Mouse (Mus musculus) neural tube, embryonic 14.5 days (tissue): ENCODE data around the gene Atp2c2. TPM values are rescaled to one million over a fixed set of nuclear protein-coding genes. Genes with fewer than 3 reads are reported as not detected.

ENCODE experiments used
- ATAC-seq: fragments of 200-750 bp; cut with Nextera tagmentation; 2 replicates; pipeline ENCODE4 v1.8.0; 2017; ENCODE audit warnings: low read depth, mild to moderate bottlenecking, moderate TSS enrichment, moderate library complexity
- H3K27ac ChIP-seq: fragments of 300-500 bp; sonication (generic); 2 replicates; pipeline ENCODE4 v1.5.1; 2014; ENCODE audit warnings: low read depth, mild to moderate bottlenecking, control low read depth, low read length, moderate library complexity, mixed read lengths
- H3K27me3 ChIP-seq: fragments of 300-500 bp; sonication (generic); 2 replicates; pipeline ENCODE4 v1.6.1; 2014; ENCODE audit warnings: low read length; ENCODE audit not compliant: control insufficient read depth, insufficient read depth
- H3K36me3 ChIP-seq: fragments of 300-500 bp; sonication (generic); 2 replicates; pipeline ENCODE4 v1.6.1; 2014; ENCODE audit warnings: low read length, mixed read lengths; ENCODE audit not compliant: control insufficient read depth, insufficient read depth
- H3K4me1 ChIP-seq: fragments of 300-500 bp; sonication (generic); 2 replicates; pipeline ENCODE4 v1.6.1; 2014; ENCODE audit warnings: low read length; ENCODE audit not compliant: control insufficient read depth, insufficient read depth
- H3K4me2 ChIP-seq: fragments of 300-500 bp; sonication (generic); 2 replicates; pipeline ENCODE4 v1.6.1; 2014; ENCODE audit warnings: mild to moderate bottlenecking, low read depth, low read length, control low read depth
- H3K4me3 ChIP-seq: fragments of 300-500 bp; sonication (generic); 2 replicates; pipeline ENCODE4 v1.5.1; 2014; ENCODE audit warnings: low read depth, low read length, control low read depth, mixed read lengths
- H3K9ac ChIP-seq: fragments of 300-500 bp; sonication (generic); replicated peaks from 2 replicates; pipeline ENCODE4 v1.6.1; 2014; ENCODE audit warnings: low read depth, mild to moderate bottlenecking, control low read depth, low read length, mixed read lengths
- H3K9me3 ChIP-seq: fragments of 300-500 bp; sonication (generic); 2 replicates; pipeline ENCODE4 v1.6.1; 2016; ENCODE audit warnings: low read length; ENCODE audit not compliant: control insufficient read depth
- WGBS: fragments of 180-500 bp; shearing (Covaris S2); extraction: QIAGEN DNeasy Blood & Tissue Kit; methylation state at CpG from one replicate; pipeline ENCODE4 v1.1.7; 2014; 5-methylcytosine and 5-hydroxymethylcytosine counted together
- polyA plus RNA-seq: library from polyadenylated mRNA; unstranded; fragments of >200 nt; fragmentation: Nextera tagmentation; extraction: Ambion mirVana; gene quantifications from 2 replicates; pipeline ENCODE4 v1.2.1, GENCODE M21; 2014

The Atp2c2 gene
- polyA plus RNA-seq, 1 experiment from 2014 or later, result 0.08 TPM

- H3K27ac ChIP-seq, result no peak overlapping the region
- H3K27me3 ChIP-seq, result no peaks in the 10 kb centered on the region
- ATAC-seq, result no peak
- no peaks in the 10 kb centered on the region for H3K9me3 ChIP-seq
- WGBS, result 77% methylated on average over 6 of the region's 6 CpGs
- H3K9ac ChIP-seq, result no peak overlapping the region
- H3K4me3 ChIP-seq, result no peak overlapping the region
- H3K4me1 ChIP-seq, result 0 out of 2 replicates have a peak, but pooled peaks cover 4% of the 10 kb centered on the region
- no peaks in the 10 kb centered on the region for H3K36me3 ChIP-seq
- no peak overlapping the region for H3K4me2 ChIP-seq
Observed at GRCm38 (mm10) chr8:119783579-119783978, 83.8 kb downstream of the Atp2c2 start.

DNA sequence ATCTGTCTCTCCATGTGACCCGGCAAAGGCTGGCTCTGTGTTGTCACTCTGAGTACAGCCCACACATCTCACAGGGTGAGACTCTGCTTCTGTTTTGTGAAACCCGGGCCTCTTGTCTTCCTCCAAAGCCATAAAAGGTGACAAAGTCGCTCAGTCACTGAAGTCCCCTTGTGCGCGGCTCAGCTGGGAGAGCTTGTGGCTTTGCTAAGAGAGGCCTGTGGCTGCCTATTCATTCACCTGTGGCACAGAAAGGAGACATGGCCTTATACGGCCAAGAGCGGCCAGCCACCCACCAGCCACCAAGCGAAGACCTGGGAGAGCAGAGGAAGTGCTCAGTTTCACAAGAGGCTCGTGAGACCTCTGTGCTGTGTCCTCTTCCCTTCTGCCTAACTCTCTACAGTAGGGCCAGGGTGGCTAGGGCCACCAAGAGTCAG is 84.3 kb downstream of the Atp2c2 start:
- Histone ChIP-seq H3K27me3 (no peaks in the 10 kb centered on the region), H3K4me1 (no peaks in the 10 kb centered on the region), H3K4me3 (no peak overlapping the region), H3K27ac (no peak overlapping the region), H3K36me3 (no peaks in the 10 kb centered on the region), H3K4me2 (no peak overlapping the region), H3K9me3 (no peaks in the 10 kb centered on the region), H3K9ac (no peak overlapping the region)
- WGBS, result 36% methylated on average over 9 of the region's 9 CpGs
- no peak for ATAC-seq

DNA sequence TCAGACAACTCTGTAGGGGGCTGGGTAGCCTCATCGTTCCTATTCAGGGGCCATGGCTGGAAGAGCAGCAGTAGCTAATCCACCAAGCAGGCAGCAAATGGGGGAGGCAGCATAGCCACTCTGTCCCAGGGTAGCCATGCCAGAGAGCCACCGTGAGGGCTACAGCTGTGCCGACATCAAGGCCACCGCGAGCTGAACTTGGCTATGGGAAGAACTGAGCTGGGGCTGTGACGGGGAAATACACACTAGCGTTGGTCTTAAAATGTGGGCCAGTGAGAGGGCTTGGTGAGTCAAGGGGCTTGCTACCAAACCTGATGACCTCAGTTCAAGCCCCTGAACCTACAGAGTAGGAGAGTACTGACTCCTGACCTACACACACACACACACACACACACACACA is 84.9 kb downstream of the Atp2c2 start:
- Histone ChIP-seq H3K36me3 (no peaks in the 10 kb centered on the region), H3K27ac (no peak overlapping the region), H3K4me2 (no peak overlapping the region), H3K9me3 (no peaks in the 10 kb centered on the region), H3K4me3 (no peak overlapping the region), H3K4me1 (no peaks in the 10 kb centered on the region), H3K9ac (no peak overlapping the region), H3K27me3 (no peaks in the 10 kb centered on the region)
- ATAC-seq, result no peak
- WGBS, result 63% methylated on average over 7 of the region's 7 CpGs

DNA sequence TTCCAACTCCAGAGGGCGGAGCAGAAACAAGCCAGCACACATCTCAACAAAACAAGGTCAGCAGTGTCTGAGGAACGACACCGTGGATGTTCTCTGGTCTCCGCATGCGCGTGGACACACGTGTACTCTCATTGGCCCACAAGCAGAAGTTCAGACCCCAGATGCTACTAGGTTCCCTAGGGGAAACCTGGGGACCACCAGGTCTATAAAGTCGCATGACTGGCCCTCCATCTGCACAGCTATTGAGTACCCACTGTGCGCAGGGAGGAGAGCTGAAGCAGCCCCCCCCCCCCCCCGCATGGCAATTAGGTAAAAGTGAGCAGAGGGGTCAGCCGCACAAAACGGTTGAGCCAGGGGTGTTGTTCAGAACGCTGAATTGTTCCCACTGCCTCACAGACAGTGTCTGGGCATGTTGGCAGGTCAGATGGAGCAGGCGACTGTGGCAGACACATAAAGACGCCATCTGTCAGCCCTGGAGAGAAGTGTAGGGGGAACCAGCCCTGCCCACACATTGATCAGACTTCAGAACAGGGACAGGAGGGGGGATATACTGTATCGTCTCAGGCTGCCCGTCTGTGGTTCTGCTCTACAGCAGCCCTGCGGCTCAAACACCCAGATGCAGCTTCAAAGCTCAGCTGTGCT is 86.1 kb downstream of the Atp2c2 start:
- 22% methylated on average over 18 of the region's 18 CpGs for WGBS
- H3K4me1 ChIP-seq, result no peaks in the 10 kb centered on the region
- no peak overlapping the region for H3K4me2 ChIP-seq
- no peaks in the 10 kb centered on the region for H3K36me3 ChIP-seq
- no peaks in the 10 kb centered on the region for H3K9me3 ChIP-seq
- H3K27me3 ChIP-seq, result no peaks in the 10 kb centered on the region
- H3K27ac ChIP-seq, result no peak overlapping the region
- no peak overlapping the region for H3K9ac ChIP-seq
- ATAC-seq, result peak; percentile 64
- H3K4me3 ChIP-seq, result no peak overlapping the region

- 82% methylated on average over 3 of the region's 3 CpGs for WGBS
- Histone ChIP-seq H3K4me3 (no peak overlapping the region), H3K9me3 (no peaks in the 10 kb centered on the region), H3K27ac (no peak overlapping the region), H3K36me3 (no peaks in the 10 kb centered on the region), H3K4me1 (peaks cover 5% of the 10 kb centered on the region; the same call in 1 of the 2 replicates), H3K9ac (no peak overlapping the region), H3K4me2 (no peak overlapping the region), H3K27me3 (no peaks in the 10 kb centered on the region)
- no peak for ATAC-seq
Observed at GRCm38 (mm10) chr8:119786871-119787270, 87.1 kb downstream of the Atp2c2 start.

- H3K27ac ChIP-seq, result no peak overlapping the region
Observed at GRCm38 (mm10) chr8:119787341-119787740, 87.5 kb downstream of the Atp2c2 start.

GRCm38 (mm10) chr8:119788607-119789381 is 89.0 kb downstream of the Atp2c2 start:
- ATAC-seq, result no peak
- 64% methylated on average over 9 of the region's 9 CpGs for WGBS
- Histone ChIP-seq H3K9me3 (no peaks in the 10 kb centered on the region), H3K4me2 (no peak overlapping the region), H3K4me1 (peaks cover 8% of the 10 kb centered on the region; the same call in 1 of the 2 replicates), H3K27ac (no peak overlapping the region), H3K27me3 (no peaks in the 10 kb centered on the region), H3K4me3 (no peak overlapping the region), H3K36me3 (no peaks in the 10 kb centered on the region), H3K9ac (no peak overlapping the region)

More at GRCm38 (mm10) chr8:119787341-119787740, 87.5 kb downstream of the Atp2c2 start:
- 57% methylated on average over 4 of the region's 4 CpGs for WGBS
- ATAC-seq, result no peak
- Histone ChIP-seq H3K4me2 (no peak overlapping the region), H3K9ac (no peak overlapping the region), H3K36me3 (no peaks in the 10 kb centered on the region), H3K4me3 (no peak overlapping the region), H3K9me3 (no peaks in the 10 kb centered on the region), H3K4me1 (peaks cover 8% of the 10 kb centered on the region; the same call in 1 of the 2 replicates), H3K27me3 (no peaks in the 10 kb centered on the region)

- Histone ChIP-seq H3K4me1 (peaks cover 8% of the 10 kb centered on the region; the same call in 1 of the 2 replicates), H3K27ac (no peak overlapping the region), H3K4me3 (no peak overlapping the region), H3K4me2 (no peak overlapping the region), H3K36me3 (no peaks in the 10 kb centered on the region), H3K27me3 (no peaks in the 10 kb centered on the region), H3K9me3 (no peaks in the 10 kb centered on the region), H3K9ac (no peak overlapping the region)
- WGBS, result 91% methylated on average over 7 of the region's 7 CpGs
- no peak for ATAC-seq
Observed at GRCm38 (mm10) chr8:119789581-119789980, 89.8 kb downstream of the Atp2c2 start.
